Mouse (Mus musculus) stomach, postnatal 0 days (tissue): ENCODE measurements at regions not wholly inside any gene's neighbourhood (a gene's known extent, or its start where the extent isn't known, plus 50 kb on each side); places are given as distances from the start of the nearest gene placed in this dataset.

Experiments
- CTCF ChIP-seq: IDR thresholded peaks from 2 replicates; pipeline ENCODE4 v1.5.1; 2016; ENCODE audit warnings: antibody characterized with exemption, low read depth, mild to moderate bottlenecking, moderate library complexity
- EP300 ChIP-seq: optimal IDR thresholded peaks from 2 replicates; pipeline ENCODE3; 2016; ENCODE audit warnings: antibody characterized with exemption

DNA sequence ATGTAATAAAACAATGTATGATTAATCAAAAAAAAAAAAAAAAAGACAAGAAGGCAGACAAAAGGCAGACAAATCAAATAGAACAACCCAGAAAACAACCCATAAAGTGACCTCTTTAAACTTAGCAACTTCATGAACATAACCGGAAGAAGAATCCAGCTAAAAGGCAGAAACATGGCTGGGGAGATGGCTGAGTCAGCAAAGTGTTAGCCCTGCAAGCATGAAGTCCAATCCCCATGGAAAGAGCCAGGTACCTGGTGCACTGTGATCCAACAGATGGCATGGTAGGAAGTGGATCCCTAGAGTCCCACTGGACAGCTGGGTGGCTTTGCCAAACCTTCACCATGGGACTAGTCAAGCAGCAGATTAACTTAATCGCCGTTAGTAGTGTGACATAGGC, 90.9 kb downstream of the Cyp26a1 start:
- no peak for TF ChIP-seq CTCF
- no peak for TF ChIP-seq EP300
